Mouse (Mus musculus) erythroblast, embryonic 14.5 days (primary cell): ENCODE measurements around the gene Prss16.

Source experiments
- GATA1 ChIP-seq: IDR thresholded peaks from 2 replicates; pipeline ENCODE4 v1.6.1; 2012; ENCODE audit warnings: low read length, inconsistent platforms, mixed read lengths
- TAL1 ChIP-seq: IDR thresholded peaks from 3 replicates; pipeline ENCODE4 v1.6.1; 2012; ENCODE audit warnings: low read length, inconsistent platforms, mixed read lengths

DNA sequence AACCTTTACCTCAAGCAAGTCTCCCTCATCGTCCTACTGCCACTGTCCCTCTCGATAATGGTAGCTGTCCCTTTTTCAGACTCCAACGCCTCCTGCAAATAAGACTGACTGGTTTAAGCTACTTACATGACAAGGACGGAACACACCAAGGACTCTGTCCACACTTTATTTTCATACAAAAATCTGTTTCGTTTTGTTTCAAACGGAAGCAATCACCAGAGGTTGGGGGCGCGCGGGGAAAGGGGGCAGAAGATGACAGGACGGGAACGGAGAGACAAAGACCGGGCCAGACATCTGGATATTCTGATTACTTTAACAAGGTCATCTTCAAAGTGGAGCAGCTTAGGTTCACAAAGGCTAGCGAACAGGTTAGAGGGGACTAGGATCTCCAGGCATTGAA lies 4.2 kb upstream of the Prss16 start:
- TF ChIP-seq GATA1 (no peak), TAL1 (no peak)
